Mouse (Mus musculus) heart, postnatal 0 days (tissue): ENCODE measurements around the gene Lsm3.

ENCODE experiments used
- CTCF ChIP-seq: IDR thresholded peaks from 2 replicates; pipeline ENCODE4 v1.5.1; 2016; ENCODE audit warnings: antibody characterized with exemption, control low read depth, low read depth
- EP300 ChIP-seq: IDR thresholded peaks from 2 replicates; pipeline ENCODE4 v1.6.1; 2016; ENCODE audit warnings: antibody characterized with exemption, low read depth

- TF ChIP-seq CTCF (no peak), EP300 (peak; percentile 90)
Measured at GRCm38 (mm10) chr6:91515545-91516449, at the start of gene Lsm3, which contains the start of gene Xpc.
